Mouse (Mus musculus) right cerebral cortex, postnatal 14 days (tissue): Measurements from ENCODE around the gene Gm28539.
"Not testable (repeated sequence)": the region's sequence is repeated elsewhere in the genome, so short reads cannot be mapped to it uniquely, and the experiment has no call there.

Experiments
- DNase-seq: peaks from one replicate; pipeline ENCODE4 v3.0.0; 2022

Gene Gm28539

GRCm38 (mm10) chr16:18969420-18970128, 133.2 kb downstream of the Gm28539 start:
- no peak for DNase-seq

DNA sequence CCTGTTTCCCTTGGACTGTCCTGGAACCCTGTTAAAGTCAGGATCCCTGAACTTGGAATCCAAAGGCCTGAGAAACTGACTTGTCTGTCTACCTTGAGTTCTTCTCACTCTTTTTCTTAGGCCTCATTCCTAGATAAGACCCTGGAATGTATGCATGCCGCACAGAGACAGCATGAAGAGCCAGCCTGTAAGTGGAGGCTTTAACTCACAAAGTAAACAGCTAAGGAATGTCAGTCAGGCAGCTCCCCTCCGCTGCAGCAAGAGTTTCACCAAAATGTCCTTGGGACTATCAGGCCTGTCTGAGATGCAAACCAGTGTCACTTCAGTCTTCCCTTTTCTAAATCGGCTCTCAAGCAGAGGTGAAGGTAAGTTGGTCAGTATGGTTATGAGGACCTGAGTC, 134.5 kb downstream of the Gm28539 start:
- DNase-seq = no peak

DNA sequence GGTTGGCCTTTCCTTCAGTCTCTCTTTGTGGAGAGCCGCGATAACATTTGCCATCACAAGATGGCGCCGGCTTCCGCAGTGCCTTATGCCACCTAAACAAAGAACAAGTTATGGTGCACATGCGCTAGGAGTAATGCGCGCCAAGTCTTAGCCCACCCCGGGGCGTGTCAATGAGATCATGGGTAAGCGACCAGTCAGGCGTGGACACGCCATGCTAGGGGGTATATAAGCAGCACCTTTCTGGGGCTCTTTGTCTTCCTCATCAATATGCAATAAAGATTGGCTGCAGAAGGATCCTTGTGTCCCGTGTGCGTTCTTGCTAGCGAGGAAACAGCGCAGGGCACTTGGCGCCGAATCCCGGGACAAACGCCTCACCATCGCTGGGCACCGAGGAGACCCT, 139.3 kb downstream of the Gm28539 start:
- DNase-seq = not testable (repeated sequence)

DNA sequence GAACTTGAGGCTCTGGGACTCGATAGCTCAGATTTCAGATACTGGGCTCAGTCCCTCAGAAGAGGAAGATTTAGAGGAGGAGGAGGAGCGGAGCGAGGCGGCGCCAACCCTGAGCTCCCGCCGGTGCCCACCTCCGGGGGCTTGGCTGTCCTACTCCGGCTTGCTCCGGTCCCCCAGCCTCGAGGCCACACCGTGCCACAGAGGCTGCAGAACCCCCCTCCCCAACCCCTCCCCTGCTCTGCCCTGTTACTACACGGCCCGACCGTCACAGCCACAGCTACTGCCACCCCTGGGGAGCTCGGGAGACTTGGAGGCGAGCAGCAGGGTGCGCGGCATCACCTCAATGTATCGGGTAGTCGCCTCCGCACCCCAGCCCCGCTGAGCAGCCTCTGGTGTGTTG, 139.9 kb downstream of the Gm28539 start:
- DNase-seq = no peak

GRCm38 (mm10) chr16:18986381-18986780, 150.0 kb downstream of the Gm28539 start:
- no peak for DNase-seq

- no peak for DNase-seq
Observed at GRCm38 (mm10) chr16:18986860-18987259, 150.5 kb downstream of the Gm28539 start.

DNA sequence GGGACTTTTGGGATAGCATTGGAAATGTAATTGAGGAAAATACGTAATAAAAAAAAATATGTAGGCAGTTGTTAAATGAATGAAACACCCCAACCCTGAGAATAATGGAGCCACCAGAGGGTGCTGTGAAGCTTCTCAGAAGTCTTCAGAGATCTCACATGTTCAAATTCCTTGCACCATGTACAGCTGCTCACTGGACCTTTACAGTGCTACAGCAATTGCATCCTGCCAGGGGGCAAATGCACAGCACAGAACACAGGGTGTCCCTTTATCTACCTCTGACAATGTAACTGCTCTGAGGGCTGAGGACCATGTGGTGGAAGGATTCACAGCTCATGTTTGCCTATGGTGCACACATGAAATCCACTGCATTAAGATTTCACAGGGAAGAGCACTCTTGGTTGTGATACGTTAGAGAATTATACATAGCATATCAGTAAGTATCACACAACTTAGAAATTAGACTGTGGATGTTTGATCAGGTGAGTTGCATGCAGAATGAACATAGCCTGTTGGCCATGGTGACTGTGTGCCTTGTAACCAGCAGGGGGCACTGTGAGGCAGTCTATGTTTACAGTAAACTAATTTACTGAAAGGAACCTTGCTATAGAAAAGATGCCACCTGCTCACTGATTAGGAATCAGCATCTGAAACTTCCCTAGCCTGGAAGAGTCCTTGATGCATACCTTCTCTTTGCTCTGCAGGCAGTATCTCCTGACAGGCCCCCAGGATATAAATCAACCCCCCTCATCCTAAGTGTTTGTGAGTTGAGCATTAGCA, 166.4 kb downstream of the Gm28539 start:
- not testable (repeated sequence) for DNase-seq

GRCm38 (mm10) chr16:19003757-19004156, 167.4 kb downstream of the Gm28539 start:
- no peak for DNase-seq

- no peak for DNase-seq
Observed at GRCm38 (mm10) chr16:19005298-19005697, 168.9 kb downstream of the Gm28539 start.
